Mouse (Mus musculus): ENCODE data around the gene Zmiz1.

DNA sequence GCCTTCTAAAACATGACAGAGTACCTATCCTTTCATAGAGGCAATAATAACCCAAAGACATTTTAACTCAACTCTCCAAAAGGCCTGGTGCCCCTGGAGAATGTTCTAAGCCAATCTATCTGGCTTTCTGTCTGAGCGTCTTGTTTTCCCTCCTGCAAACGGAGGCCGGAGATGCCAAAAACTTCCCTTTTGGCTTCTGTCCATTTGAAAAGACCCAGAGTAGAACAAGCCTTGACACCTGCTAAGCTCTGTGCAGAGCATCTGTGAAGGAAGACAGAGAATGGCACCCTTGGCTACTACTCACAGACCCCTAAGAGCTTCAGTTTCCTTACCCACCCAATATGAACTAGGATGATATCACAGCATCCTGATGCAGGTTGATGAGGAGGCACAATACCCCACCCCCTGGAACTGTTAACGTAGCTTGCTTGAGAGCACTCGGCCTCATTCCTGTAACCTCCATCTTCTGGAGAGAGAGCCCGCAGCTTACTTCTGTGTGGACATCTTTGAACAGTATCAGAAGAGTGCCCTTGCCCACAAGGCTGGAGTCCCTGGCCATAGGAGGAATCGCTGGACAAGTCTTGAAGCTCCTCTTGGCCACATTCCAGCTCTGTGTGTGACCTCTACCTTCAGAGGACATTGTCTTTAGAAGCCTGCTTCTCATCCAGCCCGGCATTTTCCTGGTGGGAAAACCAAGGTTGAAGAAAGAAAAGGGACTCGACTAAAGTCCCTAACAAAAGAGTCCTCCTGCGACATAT, 9.1 kb downstream of the Zmiz1 start:
- no peak for TF ChIP-seq CTCF (IDR thresholded peaks at IDR 0.05; ENCODE audit: control insufficient read depth, insufficient read depth, insufficient read length)
- TF ChIP-seq MAX (IDR thresholded peaks at IDR 0.05), result no peak
- TF ChIP-seq MYOD1 (IDR thresholded peaks at IDR 0.05; ENCODE audit: control insufficient read depth, insufficient read length, low read depth), result no peak

Data from C2C12 (cell line).